Mouse (Mus musculus) frontal cortex, postnatal 25 days (tissue): ENCODE measurements around the gene Kif5a.

Experiments used
- DNase-seq, 2 experiments: peaks; one replicate each; pipeline ENCODE4 v3.0.0; 2022; ENCODE audit warnings: low spot score in 2 of 2

The Kif5a gene

GRCm38 (mm10) chr10:127217177-127217576, 46.0 kb downstream of the Kif5a start:
- DNase-seq = no peak

- no peak for DNase-seq
Observed at GRCm38 (mm10) chr10:127216456-127216855, 46.7 kb downstream of the Kif5a start.

- DNase-seq = no peak
Observed at GRCm38 (mm10) chr10:127214422-127214803, 48.7 kb downstream of the Kif5a start.

GRCm38 (mm10) chr10:127213704-127214421, 49.3 kb downstream of the Kif5a start:
- DNase-seq = no peak

GRCm38 (mm10) chr10:127213272-127213671, 49.9 kb downstream of the Kif5a start:
- no peak for DNase-seq

- peak; percentile 75 to 83 for DNase-seq
Observed at GRCm38 (mm10) chr10:127211414-127211854, 51.7 kb downstream of the Kif5a start, which contains the start of gene Pip4k2c. TSS of gene Pip4k2c (minus strand) at chr10:127211585.

- no peak for DNase-seq
Observed at GRCm38 (mm10) chr10:127210961-127211405, 52.2 kb downstream of the Kif5a start.

- DNase-seq = no peak
Observed at GRCm38 (mm10) chr10:127209928-127210570, 53.1 kb downstream of the Kif5a start.

- no peak for DNase-seq
Observed at GRCm38 (mm10) chr10:127208921-127209320, 54.2 kb downstream of the Kif5a start.

- DNase-seq = no peak
Observed at GRCm38 (mm10) chr10:127205373-127205772, 57.8 kb downstream of the Kif5a start.

GRCm38 (mm10) chr10:127204589-127204988, 58.6 kb downstream of the Kif5a start:
- no peak for DNase-seq

- no peak for DNase-seq
Observed at GRCm38 (mm10) chr10:127203106-127203505, 60.0 kb downstream of the Kif5a start.

- DNase-seq = no peak
Observed at GRCm38 (mm10) chr10:127200279-127200678, 62.9 kb downstream of the Kif5a start.

- no peak for DNase-seq
Observed at GRCm38 (mm10) chr10:127199474-127199873, 63.7 kb downstream of the Kif5a start.

GRCm38 (mm10) chr10:127199068-127199467, 64.1 kb downstream of the Kif5a start:
- DNase-seq = no peak

- DNase-seq = no peak
Observed at GRCm38 (mm10) chr10:127198492-127198891, 64.7 kb downstream of the Kif5a start.

- no peak for DNase-seq
Observed at GRCm38 (mm10) chr10:127197505-127198110, 65.5 kb downstream of the Kif5a start.

GRCm38 (mm10) chr10:127197104-127197503, 66.0 kb downstream of the Kif5a start:
- DNase-seq = no peak

- peak in 1 of 2 experiments; percentile 53 for DNase-seq
Observed at GRCm38 (mm10) chr10:127196392-127196791, 66.8 kb downstream of the Kif5a start.

- DNase-seq = no peak
Observed at GRCm38 (mm10) chr10:127195328-127196129, 67.6 kb downstream of the Kif5a start, which contains the start of gene Dtx3. TSS of gene Dtx3 (minus strand) at chr10:127195728.

- DNase-seq = no peak
Observed at GRCm38 (mm10) chr10:127194428-127195327, 68.5 kb downstream of the Kif5a start.
